Mouse (Mus musculus) G1E (cell line): ENCODE data around the gene Jund.

Experiments
- CTCF ChIP-seq: IDR thresholded peaks from 2 replicates; pipeline ENCODE4 v1.5.1; 2012; ENCODE audit warnings: low read depth, low read length, inconsistent platforms, mixed read lengths
- GATA2 ChIP-seq: IDR thresholded peaks from 2 replicates; pipeline ENCODE4 v1.6.1; 2012; ENCODE audit warnings: low read depth, low read length, inconsistent platforms, borderline replicate concordance
- TAL1 ChIP-seq: conservative IDR thresholded peaks from 2 replicates; pipeline ENCODE4 v1.6.1; 2012; ENCODE audit warnings: low read depth, low read length, inconsistent platforms, mixed read lengths

DNA sequence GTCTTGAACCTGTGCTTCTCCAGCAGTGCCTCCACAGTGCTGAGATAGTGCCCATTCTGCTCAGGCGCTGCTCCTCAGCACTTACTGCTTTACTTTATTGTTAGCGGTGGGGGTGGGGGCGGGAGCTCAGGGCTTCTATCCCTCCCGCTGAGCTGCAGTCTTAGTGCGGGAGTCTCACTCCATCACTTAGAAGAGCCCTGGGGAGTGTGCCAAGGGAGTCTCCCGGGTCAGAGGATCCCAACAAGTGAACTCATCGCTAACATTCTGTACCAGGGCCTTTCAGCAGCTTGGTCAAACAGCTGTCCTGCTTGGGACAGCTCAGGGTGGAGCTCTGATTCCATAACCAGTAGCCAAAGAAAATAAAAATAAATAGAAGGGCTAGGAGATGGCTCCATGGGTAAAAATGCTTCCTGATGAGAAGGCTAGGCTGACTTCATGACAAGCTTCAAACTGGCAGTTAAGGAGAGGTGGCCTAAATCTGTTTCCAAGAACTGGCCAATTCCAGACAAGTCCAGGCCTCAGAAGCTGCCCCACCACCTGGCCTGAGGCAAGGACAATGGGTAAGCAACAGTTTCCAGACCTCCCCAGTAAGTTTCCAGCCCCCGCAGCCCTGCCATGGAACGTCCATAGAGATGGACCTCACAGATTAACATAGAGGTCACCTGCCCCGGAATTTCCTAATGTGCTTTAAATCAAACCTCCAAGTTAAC is 27.0 kb upstream of the Jund start:
- TF ChIP-seq CTCF (no peak), TAL1 (no peak), GATA2 (no peak)
